Comparison of ENCODE assay signal across 9 mouse cellular contexts in the genomic region with DNA sequence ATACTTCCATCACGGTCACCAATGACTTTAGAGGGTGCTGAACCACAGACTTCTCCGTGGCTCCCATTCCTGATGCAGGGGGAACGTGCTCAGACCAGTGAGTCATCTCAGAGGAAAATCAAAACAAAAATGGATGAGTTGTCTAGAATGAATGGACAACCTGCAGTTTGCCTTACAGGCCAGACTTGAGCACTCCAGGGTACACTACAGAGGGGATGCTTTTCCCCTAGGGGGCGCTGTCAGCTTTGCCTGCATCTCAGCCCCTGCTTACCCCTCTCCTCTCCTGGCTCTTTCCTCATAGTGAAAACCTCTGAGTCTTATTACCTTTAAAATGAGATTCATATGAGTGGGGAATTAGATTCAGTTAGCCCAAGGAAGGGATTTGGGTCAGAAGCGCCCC.
DNase-seq lines count a peak whose midpoint lies in the region; ATAC-seq and TF ChIP-seq lines count a peak whose summit lies in the region.
"Had no signal": no experiment of that assay in that cellular context is flagged by ENCODE, and none has a peak within 500 bp of the region (broad histone marks: within the 10 kb centered on the region; RNA-seq: fewer than 3 reads in every experiment).

No protein-coding gene starts in this region.

- DNase-seq in hindbrain, embryonic 11.5 days (ENCODE audit: low spot score) = peak; percentile 74
- peak; percentile 9 for DNase-seq in T-cell, adult 2 months (ENCODE audit: low spot score)
- peak; percentile 64 to 75 for DNase-seq in cerebellum, postnatal 4 days (ENCODE audit: low spot score in 2 of 2)
- DNase-seq in hindbrain, postnatal 0 days (ENCODE audit: low spot score) = peak; percentile 74
- DNase-seq in left cerebral cortex, postnatal 36 days (ENCODE audit: low spot score in 2 of 2) = peak; percentile 55 to 63
- DNase-seq in retina, postnatal 1 day = peak; percentile 55
- DNase-seq in adipocyte (ENCODE audit: low spot score) = no peak

- no peak overlapping the region for H3K27ac ChIP-seq in hindbrain, embryonic 11.5 days (ENCODE audit: low read depth, low read length)
- H3K27ac ChIP-seq in hindbrain, embryonic 12.5 days = no peak overlapping the region
- no peak overlapping the region for H3K27ac ChIP-seq in hindbrain, postnatal 0 days
- H3K27ac ChIP-seq: limb, embryonic 15.5 days had no signal

- no peak overlapping the region for H3K4me3 ChIP-seq in hindbrain, embryonic 11.5 days (ENCODE audit: low read depth, low read length)
- no peak overlapping the region for H3K4me3 ChIP-seq in hindbrain, embryonic 12.5 days
- H3K4me3 ChIP-seq in hindbrain, postnatal 0 days (ENCODE audit: low read length) = no peak overlapping the region
- H3K4me3 ChIP-seq: limb, embryonic 15.5 days had no signal

- 0 out of 2 replicates have a peak, but pooled peaks have one; percentile 63 for ATAC-seq in hindbrain, embryonic 11.5 days (ENCODE audit: low FRiP score)
- ATAC-seq in hindbrain, embryonic 12.5 days (ENCODE audit: low FRiP score) = no peak
- peak; percentile 76; the same call in 1 of the 2 replicates for ATAC-seq in hindbrain, postnatal 0 days

- no peaks in the 10 kb centered on the region for H3K36me3 ChIP-seq in hindbrain, embryonic 11.5 days (ENCODE audit: control insufficient read depth, insufficient read depth, low read length)
- H3K36me3 ChIP-seq in hindbrain, embryonic 12.5 days = no peaks in the 10 kb centered on the region
- H3K36me3 ChIP-seq in hindbrain, postnatal 0 days (ENCODE audit: insufficient read depth, low read length) = no peaks in the 10 kb centered on the region
- H3K36me3 ChIP-seq: limb, embryonic 15.5 days had no signal

- WGBS in hindbrain, embryonic 11.5 days = 41% methylated on average over 5 of the region's 5 CpGs
- 44% methylated on average over 5 of the region's 5 CpGs for WGBS in hindbrain, embryonic 12.5 days
- 40% methylated on average over 5 of the region's 5 CpGs for WGBS in hindbrain, postnatal 0 days

- intact Hi-C loops in left cerebral cortex, postnatal 36 days (cut with DNase I) = loop anchor here (5.0 to 10.0 kb wide), 3 partner anchors 168 to 348 kb away; no protein-coding TSS in a partner anchor

- no peaks in the 10 kb centered on the region for H3K4me1 ChIP-seq in hindbrain, embryonic 11.5 days (replicated peaks; ENCODE audit: control insufficient read depth, insufficient read depth, low read length)
- H3K4me1 ChIP-seq in hindbrain, embryonic 12.5 days = peaks cover 14% of the 10 kb centered on the region; the same call in 1 of the 2 replicates
- H3K4me1 ChIP-seq in hindbrain, postnatal 0 days (ENCODE audit: insufficient read depth, low read length) = peaks cover 3% of the 10 kb centered on the region
- H3K4me1 ChIP-seq: limb, embryonic 15.5 days had no signal

- TF ChIP-seq CTCF in hindbrain, postnatal 0 days (IDR thresholded peaks at IDR 0.05; ENCODE audit: low read depth) = peak; percentile 72

- H3K4me2 ChIP-seq in hindbrain, embryonic 11.5 days (replicated peaks; ENCODE audit: low read depth, low read length) = no peak overlapping the region
- no peak overlapping the region for H3K4me2 ChIP-seq in hindbrain, embryonic 12.5 days (replicated peaks)
- no peak overlapping the region for H3K4me2 ChIP-seq in hindbrain, postnatal 0 days (ENCODE audit: low read depth, low read length)
- H3K4me2 ChIP-seq: limb, embryonic 15.5 days had no signal

- H3K9ac ChIP-seq in hindbrain, embryonic 11.5 days (ENCODE audit: low read depth, low read length) = no peak overlapping the region
- H3K9ac ChIP-seq in hindbrain, embryonic 12.5 days = no peak overlapping the region
- H3K9ac ChIP-seq in hindbrain, postnatal 0 days (replicated peaks; ENCODE audit: low read length) = no peak overlapping the region
- H3K9ac ChIP-seq: limb, embryonic 15.5 days had no signal

- no peaks in the 10 kb centered on the region for H3K27me3 ChIP-seq in hindbrain, embryonic 11.5 days (ENCODE audit: control insufficient read depth, insufficient read depth, low read length)
- H3K27me3 ChIP-seq in hindbrain, embryonic 12.5 days = no peaks in the 10 kb centered on the region; the same call in 1 of the 2 replicates
- H3K27me3 ChIP-seq in hindbrain, postnatal 0 days (ENCODE audit: insufficient read depth, low read length) = no peaks in the 10 kb centered on the region
- H3K27me3 ChIP-seq: limb, embryonic 15.5 days had no signal

- H3K9me3 ChIP-seq in hindbrain, embryonic 11.5 days (ENCODE audit: control insufficient read depth, low read length) = no peaks in the 10 kb centered on the region
- H3K9me3 ChIP-seq in hindbrain, embryonic 12.5 days (replicated peaks) = no peaks in the 10 kb centered on the region
- H3K9me3 ChIP-seq in hindbrain, postnatal 0 days (ENCODE audit: low read length) = no peaks in the 10 kb centered on the region
- H3K9me3 ChIP-seq: limb, embryonic 15.5 days had no signal
